Mouse (Mus musculus): ENCODE measurements around the gene Slc9b2. TPM values are rescaled to one million over a fixed set of nuclear protein-coding genes. Genes with fewer than 3 reads are reported as not detected.

The Slc9b2 gene
- total RNA-seq (2014; rRNA removed) (1.8 and 2.1 TPM in 2 replicates), polyA plus RNA-seq (2015; fragmentation: Nextera tagmentation; extraction: Ambion mirVana) (2.6 and 2.8 TPM in 2 replicates)

- peak within 1 kb of the TSS; percentile 60 for H3K4me2 ChIP-seq (ENCODE audit: low read depth, low read length, poor library complexity, severe bottlenecking)
- no peak for TF ChIP-seq CTCF (IDR thresholded peaks at IDR 0.05)
- no peaks in the 10 kb centered on the region for H3K9me3 ChIP-seq (ENCODE audit: low read length)
- H3K4me1 ChIP-seq (ENCODE audit: insufficient read depth, low read length): no peaks in the 10 kb centered on the region
- H3K9ac ChIP-seq (replicated peaks; ENCODE audit: low read length, poor library complexity, severe bottlenecking): 0 out of 2 replicates have a peak within 1 kb of the TSS, but pooled peaks have one; percentile 30
- peak; percentile 81 for ATAC-seq (ENCODE audit: low FRiP score)
- no peaks in the 10 kb centered on the region for H3K27me3 ChIP-seq (ENCODE audit: insufficient read depth, low read length)
- no peak within 1 kb of the TSS for H3K27ac ChIP-seq (ENCODE audit: low read depth, low read length)
- H3K4me3 ChIP-seq (ENCODE audit: low read depth, low read length): peak within 1 kb of the TSS; percentile 28; the same call in 1 of the 2 replicates
- WGBS: 14% methylated on average over 22 of the region's 28 CpGs
- no peaks in the 10 kb centered on the region for H3K36me3 ChIP-seq (ENCODE audit: insufficient read depth, low read length)
- peak; percentile 38 for DNase-seq (ENCODE audit: low spot score)
These were observed at the start of gene Slc9b2 for GRCm38 (mm10) chr3:135307411-135308259. Gene Slc9b2, plus strand, starts transcription at chr3:135307700.

GRCm38 (mm10) chr3:135258919-135259318 lies 48.6 kb upstream of the Slc9b2 start:
- Histone ChIP-seq H3K36me3 (ENCODE audit: insufficient read depth, low read length) (no peaks in the 10 kb centered on the region), H3K4me3 (ENCODE audit: low read depth, low read length) (no peak overlapping the region), H3K4me1 (ENCODE audit: insufficient read depth, low read length) (no peaks in the 10 kb centered on the region), H3K9me3 (ENCODE audit: low read length) (no peaks in the 10 kb centered on the region), H3K27me3 (ENCODE audit: insufficient read depth, low read length) (no peaks in the 10 kb centered on the region), H3K4me2 (ENCODE audit: low read depth, low read length, poor library complexity, severe bottlenecking) (no peak overlapping the region), H3K27ac (ENCODE audit: low read depth, low read length) (no peak overlapping the region), H3K9ac (replicated peaks; ENCODE audit: low read length, poor library complexity, severe bottlenecking) (no peak overlapping the region)
- DNase-seq (ENCODE audit: low spot score): no peak
- no peak for TF ChIP-seq CTCF (IDR thresholded peaks at IDR 0.05)
- 83% methylated on average over 10 of the region's 10 CpGs for WGBS
- no peak for ATAC-seq (ENCODE audit: low FRiP score)

- H3K9me3 ChIP-seq (ENCODE audit: low read length): no peaks in the 10 kb centered on the region
- no peak overlapping the region for H3K4me3 ChIP-seq (ENCODE audit: low read depth, low read length)
- H3K4me2 ChIP-seq (ENCODE audit: low read depth, low read length, poor library complexity, severe bottlenecking): no peak overlapping the region
- no peaks in the 10 kb centered on the region for H3K36me3 ChIP-seq (ENCODE audit: insufficient read depth, low read length)
- no peak overlapping the region for H3K27ac ChIP-seq (ENCODE audit: low read depth, low read length)
- H3K4me1 ChIP-seq (ENCODE audit: insufficient read depth, low read length): no peaks in the 10 kb centered on the region
- no peak overlapping the region for H3K9ac ChIP-seq (replicated peaks; ENCODE audit: low read length, poor library complexity, severe bottlenecking)
- no peak for TF ChIP-seq CTCF (IDR thresholded peaks at IDR 0.05)
- ATAC-seq (ENCODE audit: low FRiP score) (no peak), DNase-seq (ENCODE audit: low spot score) (no peak)
- no peaks in the 10 kb centered on the region for H3K27me3 ChIP-seq (ENCODE audit: insufficient read depth, low read length)
- 90% methylated on average over 7 of the region's 7 CpGs for WGBS
These were observed 47.3 kb upstream of the Slc9b2 start for GRCm38 (mm10) chr3:135260233-135260632.

- H3K4me3 ChIP-seq (ENCODE audit: low read depth, low read length): no peak overlapping the region
- no peak overlapping the region for H3K9ac ChIP-seq (replicated peaks; ENCODE audit: low read length, poor library complexity, severe bottlenecking)
- WGBS: 89% methylated on average over 5 of the region's 5 CpGs
- ATAC-seq (ENCODE audit: low FRiP score): no peak
- H3K4me2 ChIP-seq (ENCODE audit: low read depth, low read length, poor library complexity, severe bottlenecking): no peak overlapping the region
- no peak for DNase-seq (ENCODE audit: low spot score)
- no peaks in the 10 kb centered on the region for H3K36me3 ChIP-seq (ENCODE audit: insufficient read depth, low read length)
- no peaks in the 10 kb centered on the region for H3K27me3 ChIP-seq (ENCODE audit: insufficient read depth, low read length)
- H3K4me1 ChIP-seq (ENCODE audit: insufficient read depth, low read length): no peaks in the 10 kb centered on the region
- no peak overlapping the region for H3K27ac ChIP-seq (ENCODE audit: low read depth, low read length)
- TF ChIP-seq CTCF (IDR thresholded peaks at IDR 0.05): no peak
- H3K9me3 ChIP-seq (ENCODE audit: low read length): no peaks in the 10 kb centered on the region
These were observed 38.9 kb upstream of the Slc9b2 start for GRCm38 (mm10) chr3:135268616-135269015.

DNA sequence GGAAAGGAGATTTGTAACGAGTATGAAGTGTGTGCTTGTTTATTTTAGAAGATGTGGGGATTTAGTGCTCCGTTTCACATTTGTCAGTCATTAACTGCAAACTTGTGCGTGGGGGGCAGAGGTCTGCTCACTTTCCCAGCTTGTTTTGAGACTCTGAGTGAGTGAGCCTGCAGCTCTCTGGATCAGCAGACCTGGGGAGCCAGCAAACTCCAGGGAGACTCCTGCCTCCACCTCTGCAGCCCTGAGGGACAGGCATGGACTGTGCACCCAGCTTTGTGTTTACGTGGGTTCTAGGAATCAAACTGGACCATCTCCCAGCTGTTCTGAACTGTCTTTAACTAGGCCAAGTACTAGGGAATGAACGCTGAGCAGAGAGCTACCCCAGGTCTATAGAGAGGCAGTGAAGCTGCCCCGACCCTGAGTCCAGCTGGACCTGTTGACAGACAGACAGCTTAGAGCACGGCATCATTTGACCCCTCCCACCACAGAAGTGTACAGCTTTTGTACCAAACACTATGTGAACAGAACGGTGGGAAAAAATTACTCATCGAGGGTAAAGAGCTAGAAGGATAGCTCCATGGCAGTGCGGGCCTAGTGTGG lies 38.0 kb upstream of the Slc9b2 start:
- Histone ChIP-seq H3K27ac (ENCODE audit: low read depth, low read length) (no peak overlapping the region), H3K9me3 (ENCODE audit: low read length) (no peaks in the 10 kb centered on the region), H3K4me1 (ENCODE audit: insufficient read depth, low read length) (no peaks in the 10 kb centered on the region), H3K27me3 (ENCODE audit: insufficient read depth, low read length) (no peaks in the 10 kb centered on the region), H3K4me3 (ENCODE audit: low read depth, low read length) (no peak overlapping the region), H3K4me2 (ENCODE audit: low read depth, low read length, poor library complexity, severe bottlenecking) (no peak overlapping the region), H3K9ac (replicated peaks; ENCODE audit: low read length, poor library complexity, severe bottlenecking) (no peak overlapping the region), H3K36me3 (ENCODE audit: insufficient read depth, low read length) (no peaks in the 10 kb centered on the region)
- no peak for TF ChIP-seq CTCF (IDR thresholded peaks at IDR 0.05)
- 90% methylated on average over 10 of the region's 10 CpGs for WGBS
- DNase-seq (ENCODE audit: low spot score) (no peak), ATAC-seq (ENCODE audit: low FRiP score) (no peak)

GRCm38 (mm10) chr3:135272627-135273026 lies 34.9 kb upstream of the Slc9b2 start:
- no peak overlapping the region for H3K27ac ChIP-seq (ENCODE audit: low read depth, low read length)
- H3K27me3 ChIP-seq (ENCODE audit: insufficient read depth, low read length): no peaks in the 10 kb centered on the region
- H3K9ac ChIP-seq (replicated peaks; ENCODE audit: low read length, poor library complexity, severe bottlenecking): no peak overlapping the region
- WGBS: 76% methylated on average over 12 of the region's 12 CpGs
- H3K4me2 ChIP-seq (ENCODE audit: low read depth, low read length, poor library complexity, severe bottlenecking): no peak overlapping the region
- no peak for ATAC-seq (ENCODE audit: low FRiP score)
- no peaks in the 10 kb centered on the region for H3K36me3 ChIP-seq (ENCODE audit: insufficient read depth, low read length)
- no peak for TF ChIP-seq CTCF (IDR thresholded peaks at IDR 0.05)
- no peaks in the 10 kb centered on the region for H3K9me3 ChIP-seq (ENCODE audit: low read length)
- no peaks in the 10 kb centered on the region for H3K4me1 ChIP-seq (ENCODE audit: insufficient read depth, low read length)
- no peak for DNase-seq (ENCODE audit: low spot score)
- H3K4me3 ChIP-seq (ENCODE audit: low read depth, low read length): no peak overlapping the region

Data from midbrain, postnatal 0 days (tissue).